Mouse (Mus musculus) lung, postnatal 14 days (tissue): ENCODE measurements at regions not wholly inside any gene's neighbourhood (a gene's known extent, or its start where the extent isn't known, plus 50 kb on each side); places are given as distances from the start of the nearest gene placed in this dataset.
A peak's percentile ranks its signal among the peaks of the same experiment; 100 is the strongest.

ENCODE experiments used
- DNase-seq: peaks from one replicate; pipeline ENCODE4 v3.0.0; 2021

DNA sequence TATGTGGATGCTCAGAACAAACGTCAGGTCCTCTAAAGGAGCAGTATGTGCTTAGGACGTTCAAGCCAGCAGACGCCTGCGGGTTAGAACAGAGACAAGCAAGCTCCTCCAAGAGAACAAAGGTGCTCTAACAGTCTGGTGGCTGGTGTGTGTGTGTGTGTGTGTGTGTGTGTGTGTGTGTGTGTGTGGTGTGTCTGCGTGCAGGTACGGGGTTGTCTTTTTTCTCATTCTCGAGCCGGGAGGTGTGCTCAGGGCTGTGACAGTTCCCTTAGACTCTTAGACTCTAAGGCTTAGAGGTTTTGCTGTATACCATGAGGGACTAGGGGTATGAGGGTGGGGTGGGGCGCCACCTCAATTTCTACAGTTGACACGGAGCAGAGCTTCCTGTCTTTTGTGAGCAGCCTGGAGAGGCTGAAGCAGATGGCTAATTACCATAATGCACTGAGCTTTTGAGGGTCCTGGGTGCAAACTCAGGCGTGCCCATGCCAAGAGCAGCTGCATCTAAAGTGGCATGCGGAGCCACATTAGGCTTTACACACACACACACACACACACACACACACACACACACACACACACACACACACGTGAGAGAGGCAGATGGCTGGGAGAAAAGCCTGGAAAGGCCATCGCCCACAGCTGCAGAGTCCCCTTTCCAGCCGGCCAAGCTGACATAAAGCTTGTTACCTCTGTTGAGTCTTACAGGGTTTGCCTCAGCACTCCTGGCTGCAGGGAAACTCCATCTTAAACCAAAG lies 124.1 kb upstream of the Foxn2 start:
- no peak for DNase-seq

DNA sequence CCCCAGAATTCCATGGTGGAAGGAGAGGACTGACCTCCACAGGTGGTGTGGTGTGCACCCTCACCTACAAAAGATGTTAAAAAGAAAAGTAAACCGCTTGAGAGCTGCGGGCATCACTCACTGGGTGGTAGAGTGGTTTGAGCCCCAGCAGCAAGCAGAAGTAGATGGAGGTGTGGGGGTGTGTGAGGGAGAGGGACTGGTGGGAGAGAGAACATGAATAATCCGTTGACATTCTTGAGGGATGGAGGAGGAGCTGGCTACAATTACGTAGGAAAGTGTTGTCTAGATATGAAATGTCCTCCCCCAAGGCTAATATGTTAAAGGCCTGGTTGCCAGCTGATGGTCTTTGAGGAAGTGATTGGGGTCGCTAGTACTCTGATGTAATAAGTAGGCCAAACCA lies 123.2 kb upstream of the Foxn2 start:
- DNase-seq = no peak

DNA sequence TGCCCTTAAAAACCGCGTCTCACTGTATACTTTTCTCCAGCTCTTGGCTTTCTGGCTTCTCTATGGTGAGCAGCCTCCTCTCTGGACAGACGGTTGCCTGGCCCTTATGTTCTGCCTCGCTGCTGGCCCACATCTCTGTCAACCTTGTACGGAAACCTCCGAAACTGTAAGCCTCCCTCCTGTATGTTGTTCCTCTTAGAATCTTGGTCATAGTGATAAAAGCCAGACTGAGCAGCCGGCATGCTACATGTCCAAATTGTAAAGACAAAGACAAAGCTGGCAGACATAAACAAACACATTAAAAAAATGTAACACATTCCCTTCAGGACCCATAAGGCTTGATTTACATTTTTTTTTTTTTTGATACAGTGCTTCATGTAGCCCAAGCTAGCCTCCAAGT lies 122.7 kb upstream of the Foxn2 start:
- no peak for DNase-seq

DNA sequence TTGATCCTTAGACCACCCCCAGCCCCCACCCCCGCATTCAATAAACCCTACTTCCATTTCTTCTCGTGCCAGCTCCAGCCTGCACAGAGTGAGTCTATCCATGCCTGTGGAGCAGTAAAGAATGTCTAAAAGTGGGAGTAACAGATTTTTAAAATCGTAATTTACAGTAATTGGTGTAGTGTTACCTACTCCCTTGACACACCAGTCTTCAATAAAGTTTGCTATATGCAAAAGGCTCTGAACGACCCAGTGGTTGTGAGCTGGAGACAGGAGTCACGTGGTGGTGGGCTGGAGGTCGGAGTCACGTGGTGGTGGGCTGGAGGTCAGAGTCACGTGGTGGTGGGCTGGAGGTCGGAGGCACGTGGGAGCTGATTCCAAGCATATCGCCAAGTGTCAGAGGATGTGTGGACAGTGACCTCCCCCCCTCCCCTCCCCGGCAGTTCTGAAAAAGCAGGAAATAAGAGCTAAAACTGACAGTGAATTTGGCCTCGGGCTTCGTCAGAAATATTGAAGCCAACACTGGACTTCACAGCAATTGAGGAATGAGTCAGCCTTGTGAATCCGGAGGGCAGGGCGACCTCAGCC lies 122.2 kb upstream of the Foxn2 start:
- no peak for DNase-seq

DNA sequence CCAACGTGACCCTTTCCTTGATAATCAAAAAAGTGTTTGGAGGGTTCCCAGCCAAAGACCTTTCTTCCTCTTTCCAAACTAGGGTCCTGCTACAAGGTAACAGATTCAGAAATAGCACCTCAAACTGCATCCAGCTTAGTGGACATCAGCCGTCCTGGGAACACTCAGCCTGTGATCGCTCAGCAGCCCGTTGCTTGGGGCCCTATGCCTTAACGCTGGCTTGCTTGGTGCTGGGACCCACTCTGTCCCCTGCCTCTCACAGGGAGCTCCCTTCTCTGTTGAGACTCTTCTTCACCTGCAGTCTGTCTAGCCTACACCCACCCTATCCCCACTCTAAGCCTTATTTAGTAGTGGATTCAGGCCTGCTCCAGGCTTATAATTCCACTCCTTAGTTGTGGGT lies 121.6 kb upstream of the Foxn2 start:
- no peak for DNase-seq

DNA sequence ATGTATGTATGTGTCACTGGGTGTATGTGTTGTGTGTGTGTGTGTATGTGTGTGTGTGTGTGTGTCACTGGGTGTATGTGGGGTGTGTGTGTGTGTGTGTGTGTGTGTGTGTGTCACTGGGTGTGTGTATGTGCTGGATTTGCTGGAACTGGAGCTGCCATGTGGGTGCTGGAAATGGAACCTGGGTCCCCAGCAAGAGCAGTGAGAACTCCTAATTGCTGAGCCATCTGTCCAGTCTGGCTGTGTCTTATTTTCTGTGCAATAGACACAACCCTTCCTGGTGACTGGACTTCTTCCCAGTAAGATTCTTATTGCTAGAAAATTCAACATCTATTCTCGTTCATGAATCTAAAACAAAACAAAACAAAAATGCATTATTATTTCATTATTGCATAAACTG lies 119.8 kb upstream of the Foxn2 start:
- no peak for DNase-seq

DNA sequence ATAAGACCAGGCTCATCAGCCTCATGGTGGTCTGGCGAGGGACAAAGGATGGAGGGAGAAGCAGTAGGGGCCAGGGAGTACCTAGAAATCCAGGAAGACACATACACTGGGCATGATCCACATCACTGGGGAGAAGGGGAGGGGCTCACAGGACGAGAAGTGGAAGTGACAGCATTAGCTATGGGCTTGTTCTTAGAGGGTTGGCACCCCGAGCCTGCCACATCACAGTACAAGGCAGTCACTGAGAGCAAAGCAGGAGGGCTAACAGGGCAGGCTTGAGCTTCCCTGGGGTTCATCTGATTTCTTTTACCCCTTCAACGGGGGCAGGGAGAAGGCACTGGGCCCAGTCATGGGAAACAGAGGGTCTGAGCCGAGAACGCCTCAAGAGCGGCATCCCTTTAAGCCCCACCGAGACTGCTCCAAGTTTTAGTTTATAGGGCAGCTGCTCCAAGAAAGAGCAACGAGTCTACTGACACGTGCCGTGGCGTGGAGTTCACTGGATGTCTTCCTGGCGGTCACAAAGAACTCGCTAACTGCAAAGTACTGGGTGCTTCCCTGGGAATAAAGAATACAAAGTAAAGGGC lies 115.1 kb upstream of the Foxn2 start:
- no peak for DNase-seq

DNA sequence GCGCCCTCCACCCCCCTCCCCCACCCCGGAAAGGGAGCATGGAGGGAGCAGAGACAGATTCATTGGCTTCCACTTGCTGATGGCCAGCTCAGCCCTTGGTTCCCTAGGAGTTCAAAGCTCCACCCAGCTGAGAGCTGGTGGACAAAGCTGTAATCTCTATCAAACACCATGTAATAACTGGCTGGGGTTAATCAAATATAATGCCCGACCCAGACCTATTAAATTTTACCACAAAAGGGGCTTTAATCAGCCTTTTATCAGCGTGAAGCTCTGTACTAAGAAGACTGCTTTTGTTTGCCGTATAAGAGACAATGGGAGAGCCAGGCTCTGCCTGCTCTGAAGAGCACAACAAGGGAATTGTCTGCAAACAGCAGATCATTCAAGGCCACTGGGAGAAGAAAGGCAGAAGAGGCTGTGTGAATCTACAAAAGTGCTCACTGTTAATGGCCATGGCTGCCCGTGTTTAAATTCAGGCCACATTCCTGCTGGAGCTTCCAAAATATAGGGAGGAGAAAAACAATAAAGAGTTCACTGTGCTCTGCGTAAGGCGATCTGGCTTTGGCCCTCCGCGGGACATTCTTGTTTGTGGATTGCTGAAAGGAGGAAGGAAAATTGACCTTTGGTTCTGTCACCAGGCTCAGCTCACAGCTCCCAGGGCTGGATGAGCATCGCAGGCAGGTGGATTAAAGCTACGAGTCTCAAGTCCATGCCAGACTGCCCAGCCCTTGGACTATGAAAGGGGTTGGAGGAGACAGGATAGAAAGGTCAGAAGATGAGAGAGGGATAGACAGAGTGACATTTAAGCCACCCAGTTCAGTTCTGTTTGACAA lies 114.4 kb upstream of the Foxn2 start:
- no peak for DNase-seq

DNA sequence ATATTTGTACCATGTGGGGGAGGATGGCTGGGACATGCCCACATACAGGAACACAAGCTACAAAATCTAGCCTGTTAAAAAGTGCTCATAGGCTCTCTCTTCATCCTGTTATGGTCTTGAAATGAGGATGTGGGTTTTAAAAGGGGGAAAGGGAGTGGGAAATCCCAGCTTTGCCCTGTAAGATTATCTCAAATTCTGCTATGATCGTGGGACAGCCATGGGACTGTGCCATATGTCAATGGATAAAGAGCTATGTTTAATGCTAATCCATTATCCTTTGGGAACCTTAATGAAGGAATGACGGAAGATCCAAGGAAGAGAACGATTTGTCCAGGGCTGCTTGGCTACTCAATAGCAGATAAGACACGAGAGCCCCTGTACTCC lies 113.8 kb upstream of the Foxn2 start:
- no peak for DNase-seq

DNA sequence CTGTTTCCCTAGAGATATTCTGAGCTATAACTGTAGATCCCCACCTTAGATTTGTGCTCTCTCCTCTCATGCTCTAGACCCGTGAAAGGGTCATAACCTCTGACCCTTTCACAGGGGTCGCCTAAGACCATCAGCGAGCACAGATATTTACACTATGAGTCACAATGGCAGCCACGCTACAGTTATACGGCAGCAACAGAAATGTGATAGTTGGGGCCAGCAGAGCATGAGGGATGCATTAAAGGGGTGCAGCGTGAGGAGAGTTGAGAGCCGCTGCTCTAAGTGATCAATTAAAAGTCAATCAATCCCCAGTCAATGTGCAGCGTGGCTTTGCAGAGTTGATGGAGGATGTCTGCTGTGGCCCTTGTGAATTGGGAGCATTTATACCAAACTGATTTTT lies 112.7 kb upstream of the Foxn2 start:
- no peak for DNase-seq

DNA sequence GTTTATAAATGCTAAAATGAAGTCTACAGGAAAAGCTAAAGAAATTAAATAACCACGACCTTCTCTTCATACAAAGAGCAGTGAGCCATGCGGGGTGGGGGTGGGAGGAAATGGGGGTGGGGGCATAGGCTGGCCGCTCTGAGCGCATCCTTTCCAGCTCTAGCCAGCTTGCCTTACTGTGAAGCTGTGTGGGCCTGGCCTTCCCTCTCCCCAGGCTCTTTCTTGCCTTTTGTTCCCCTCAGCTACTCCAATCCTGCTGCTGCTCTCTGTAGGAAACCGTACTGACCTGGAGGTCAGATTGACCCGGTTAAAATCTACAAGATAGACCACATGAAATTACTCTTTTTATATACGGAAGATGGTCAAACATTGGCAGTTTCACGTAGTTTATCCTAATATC lies 111.7 kb upstream of the Foxn2 start:
- no peak for DNase-seq

DNA sequence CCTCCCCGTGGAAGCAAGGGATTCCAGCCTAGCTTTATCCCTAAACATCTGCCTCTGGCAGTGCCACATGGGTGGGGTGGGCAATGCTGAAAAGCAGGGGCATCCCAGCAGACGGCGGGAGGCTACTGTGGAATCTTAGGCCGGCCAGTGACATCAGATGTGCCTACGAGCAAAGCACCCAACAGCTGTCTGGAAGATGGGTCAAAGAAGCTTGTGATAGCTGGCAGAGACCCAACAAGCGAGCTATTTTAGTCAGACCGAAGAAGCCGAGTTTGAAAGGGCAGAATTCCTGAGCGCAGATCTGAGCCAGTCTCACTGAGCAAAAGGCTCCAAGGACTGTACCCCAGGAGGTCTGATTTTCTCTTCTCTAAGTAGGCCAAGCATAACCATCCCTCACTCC lies 110.8 kb upstream of the Foxn2 start:
- DNase-seq = peak; percentile 75

DNA sequence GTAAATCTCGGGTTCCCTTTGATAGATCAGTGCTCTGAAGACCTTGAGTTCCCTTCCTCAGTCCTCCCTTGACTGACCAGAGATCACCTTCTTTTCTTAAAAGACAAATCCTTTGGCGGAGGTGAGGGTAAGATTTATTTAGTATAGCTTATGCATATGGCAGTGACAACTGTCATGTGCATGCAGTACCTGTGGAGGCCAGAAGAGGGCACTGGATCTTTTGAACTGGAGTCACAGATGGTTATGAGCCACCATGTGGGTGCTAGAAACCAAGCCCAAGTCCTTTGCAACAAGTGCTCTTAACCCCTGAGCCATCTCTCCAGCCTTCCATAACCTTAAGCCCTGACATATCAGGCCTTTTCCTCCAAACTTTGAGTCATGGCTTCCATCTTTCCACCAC lies 110.4 kb upstream of the Foxn2 start:
- no peak for DNase-seq

DNA sequence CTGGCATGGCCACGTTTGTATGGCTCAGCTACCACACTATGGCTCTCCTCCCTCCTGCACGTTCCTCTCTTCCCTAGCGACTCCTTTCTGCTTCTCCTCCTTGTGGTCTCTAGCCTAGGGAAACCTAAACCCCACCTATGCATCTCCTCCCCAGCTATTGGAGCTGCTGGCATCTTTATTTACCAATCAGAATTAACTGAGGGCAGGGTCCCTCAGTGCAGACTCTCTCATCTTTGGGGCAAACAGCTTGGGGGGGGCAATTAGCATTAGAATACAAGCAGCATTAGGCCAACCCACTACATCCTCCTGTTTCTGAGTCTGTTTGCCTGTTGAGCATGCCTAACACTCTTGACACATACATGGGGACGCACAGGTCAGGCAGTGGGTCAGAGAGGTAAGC lies 106.7 kb upstream of the Foxn2 start:
- no peak for DNase-seq

DNA sequence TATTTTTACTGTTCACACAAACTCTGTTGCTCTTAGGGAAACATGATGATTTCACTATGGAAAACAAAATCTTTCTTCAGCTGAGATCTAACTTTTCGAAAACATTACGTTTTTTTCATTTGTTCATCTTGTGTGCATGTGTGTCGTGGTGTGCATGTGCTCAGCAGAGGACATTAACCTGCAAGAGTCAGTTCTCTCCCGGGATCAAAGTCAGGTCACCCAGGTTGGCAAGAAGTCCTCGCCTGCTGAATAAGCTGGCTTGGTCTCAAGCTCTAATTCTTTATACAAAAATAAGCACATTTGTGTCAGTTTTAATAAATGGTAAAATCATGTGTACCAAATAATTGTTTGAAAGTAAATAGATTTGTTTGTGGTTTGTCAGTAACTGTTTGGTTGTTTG lies 105.2 kb upstream of the Foxn2 start:
- DNase-seq = no peak

DNA sequence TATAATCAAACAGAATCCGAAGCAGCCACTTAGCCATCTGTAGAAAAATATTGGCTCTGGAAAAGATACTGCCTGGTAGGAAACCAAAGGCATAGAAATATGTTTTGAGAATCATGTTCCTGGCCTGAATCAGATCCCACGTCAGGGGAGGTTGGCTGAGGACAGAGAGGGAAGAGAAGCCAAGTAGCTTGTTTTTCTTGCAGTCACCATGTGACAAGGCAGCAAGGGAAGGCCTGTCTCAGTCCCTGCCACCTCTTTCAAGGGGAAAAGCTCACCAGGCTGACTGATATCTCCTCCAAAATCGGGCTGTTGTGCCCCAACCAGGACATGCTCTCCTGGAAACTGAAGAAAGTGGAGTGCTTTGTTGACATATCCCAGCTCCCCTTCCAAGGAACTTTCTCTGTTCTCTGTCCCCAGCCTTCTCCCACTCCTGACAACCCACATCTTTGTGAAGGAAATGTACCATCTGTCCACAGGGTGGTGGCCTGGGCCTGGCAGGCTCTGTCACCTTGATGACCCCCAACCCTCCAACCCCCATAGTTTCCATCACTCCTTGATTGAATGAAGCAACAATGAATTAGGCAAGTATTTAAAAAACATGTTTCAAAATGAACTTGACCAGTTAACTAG lies 104.3 kb upstream of the Foxn2 start:
- peak; percentile 36 for DNase-seq

DNA sequence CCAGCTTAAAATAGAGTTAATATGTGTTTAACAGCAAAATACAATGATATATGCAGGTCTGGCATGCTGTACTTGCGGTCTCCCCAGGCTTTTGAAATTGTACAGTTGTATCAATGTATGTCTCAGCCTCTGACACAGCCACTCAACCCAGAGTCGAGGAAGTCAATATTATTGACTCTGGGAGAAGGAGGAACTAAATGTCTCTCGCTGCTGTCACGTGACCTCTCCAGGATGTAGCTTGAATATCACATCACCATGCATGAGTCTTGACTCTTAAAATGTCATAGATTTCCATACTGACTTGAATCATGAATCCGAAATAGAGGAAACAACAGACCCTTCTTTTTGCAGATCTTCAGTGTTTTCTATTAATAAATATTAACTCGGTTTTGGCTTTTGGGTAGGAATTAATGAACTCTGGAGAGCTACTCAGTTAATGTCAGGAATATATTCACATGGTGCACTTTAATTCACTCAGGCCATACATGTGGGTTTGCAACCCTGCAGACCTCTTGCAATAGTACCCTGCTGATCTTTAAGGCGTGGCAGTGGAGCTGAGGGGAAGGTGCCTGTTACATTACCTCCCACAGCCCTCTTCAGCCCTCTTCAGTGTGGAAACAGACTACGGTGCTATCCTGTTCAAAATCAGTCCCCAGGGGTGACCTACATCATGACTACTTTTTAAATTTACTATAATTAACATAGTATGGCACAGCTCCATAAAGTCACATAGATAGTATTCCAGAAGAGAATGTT lies 102.7 kb upstream of the Foxn2 start:
- no peak for DNase-seq

DNA sequence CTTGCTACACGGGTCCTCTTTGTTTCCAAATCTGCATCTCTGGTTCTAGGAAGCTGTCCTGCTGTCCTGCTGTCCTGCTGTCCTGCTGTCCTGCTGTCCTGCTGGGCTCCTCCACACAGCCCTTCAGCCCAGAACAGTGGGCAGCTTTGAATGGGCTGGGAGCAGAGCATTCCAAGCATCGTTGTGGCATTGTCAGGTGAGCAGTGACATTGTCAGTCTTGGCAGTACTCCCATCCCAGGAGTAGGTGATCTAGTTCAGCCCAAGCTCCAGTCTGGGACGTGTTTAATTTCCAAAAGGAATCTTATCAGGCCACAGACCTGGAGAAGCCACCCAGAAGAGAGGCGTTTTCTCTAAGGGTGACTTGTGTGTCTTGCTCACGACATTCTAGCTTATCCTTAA lies 99.4 kb upstream of the Foxn2 start:
- no peak for DNase-seq

DNA sequence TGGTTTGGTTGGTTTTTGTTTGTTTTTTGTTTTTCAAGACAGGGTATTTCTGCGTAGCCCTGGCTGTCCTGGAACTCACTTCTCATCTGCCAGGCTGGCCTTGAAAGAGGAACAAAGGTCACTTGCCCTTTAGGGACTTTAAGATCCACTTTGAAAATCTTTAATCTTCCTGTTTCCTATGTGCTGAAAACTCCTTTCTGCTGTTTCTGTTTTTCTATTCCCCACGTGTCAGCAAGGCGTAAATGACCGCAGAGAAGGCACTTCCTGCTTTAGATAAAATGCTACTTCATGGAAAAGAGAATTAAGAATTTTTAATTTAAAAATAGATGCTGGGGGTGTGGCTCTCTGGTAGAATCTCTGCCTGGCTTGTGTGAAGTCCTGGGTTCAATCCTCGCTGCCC lies 98.9 kb upstream of the Foxn2 start:
- no peak for DNase-seq

DNA sequence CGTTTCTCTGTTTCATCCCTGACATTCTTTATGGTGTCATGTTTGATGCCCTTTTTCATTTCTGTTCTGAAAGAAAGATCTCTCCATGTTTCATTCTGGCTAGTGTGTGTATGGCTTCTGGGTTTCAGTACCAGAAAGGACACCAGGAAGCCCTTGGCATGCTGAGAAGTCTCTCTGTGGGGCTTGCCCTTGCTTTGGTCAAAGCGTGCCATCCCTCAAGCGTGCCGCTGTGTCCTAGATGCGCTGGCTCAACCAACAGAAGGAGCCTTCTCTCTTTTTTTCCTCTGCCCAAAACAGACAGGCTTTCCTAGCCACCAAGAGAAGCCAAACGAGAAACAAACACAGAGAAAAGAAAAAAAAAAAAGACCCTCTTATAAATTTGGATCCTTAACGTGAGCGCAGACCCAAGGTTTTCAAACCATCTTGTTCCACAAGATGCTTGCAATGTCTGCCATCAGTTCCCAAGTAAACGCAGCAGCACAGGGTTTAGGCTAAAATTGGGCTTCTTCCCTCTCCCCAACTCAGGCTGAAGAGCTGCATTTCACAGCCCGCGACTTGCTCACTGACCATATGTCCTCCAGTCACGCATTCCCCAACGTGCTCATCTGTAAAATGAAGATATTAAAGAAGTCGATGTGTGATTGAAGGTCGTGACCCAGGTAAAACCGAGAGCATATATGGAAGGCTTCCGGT lies 97.3 kb upstream of the Foxn2 start:
- no peak for DNase-seq

DNA sequence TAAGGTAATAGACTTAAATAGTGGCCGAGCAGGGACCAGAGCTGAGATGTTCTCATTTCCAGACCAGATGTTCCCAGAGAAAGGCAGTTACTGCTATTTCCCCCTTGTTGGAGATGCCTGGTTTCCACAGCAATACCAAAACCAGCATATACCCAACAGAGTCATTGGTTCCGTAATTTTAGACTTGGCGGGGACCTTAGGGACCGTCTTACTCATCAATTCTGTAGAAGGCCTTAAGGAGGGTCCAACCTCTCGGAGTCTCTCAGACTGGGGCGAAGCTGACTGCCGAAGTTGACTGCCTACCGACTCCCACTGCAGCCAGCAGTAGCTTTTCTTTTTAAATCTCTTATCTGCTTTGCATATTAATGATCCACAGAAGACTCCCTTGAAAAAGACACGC lies 95.1 kb upstream of the Foxn2 start:
- DNase-seq = no peak

DNA sequence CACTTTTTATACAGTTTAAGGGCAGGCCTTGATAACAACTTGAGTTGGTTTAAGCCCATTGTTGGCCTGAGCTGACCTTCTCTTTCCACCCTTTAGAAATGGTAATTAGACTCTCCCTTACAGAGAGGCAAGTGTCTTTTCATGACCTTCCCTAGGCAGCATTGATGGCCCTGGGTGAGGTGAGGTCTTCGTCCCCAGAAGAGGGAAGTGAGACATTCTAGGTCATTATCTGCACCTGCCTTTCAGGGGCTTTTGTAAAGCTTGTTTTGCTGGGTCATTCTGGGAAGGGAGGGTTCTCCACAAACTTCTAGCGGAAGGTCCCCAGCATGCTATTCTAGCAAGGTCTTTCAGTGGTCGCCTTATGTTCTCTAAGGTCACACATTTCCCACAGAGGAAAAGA lies 93.6 kb upstream of the Foxn2 start:
- no peak for DNase-seq
